Mouse (Mus musculus) neural tube, embryonic 12.5 days (tissue): Measurements from ENCODE around the gene Nos1ap. TPM values are rescaled to one million over a fixed set of nuclear protein-coding genes. Genes with fewer than 3 reads are reported as not detected.
A peak's percentile ranks its signal among the peaks of the same experiment; 100 is the strongest.

Source experiments
- ATAC-seq: fragments of 200-750 bp; cut with Nextera tagmentation; 2 replicates; pipeline ENCODE4 v1.8.0; 2017; ENCODE audit warnings: low read depth, mild to moderate bottlenecking, moderate TSS enrichment, moderate library complexity; ENCODE audit not compliant: low FRiP score
- H3K27ac ChIP-seq: fragments of 300-500 bp; sonication (generic); 2 replicates; pipeline ENCODE4 v1.5.1; 2016
- H3K27me3 ChIP-seq: fragments of 300-500 bp; sonication (generic); replicated peaks from 2 replicates; pipeline ENCODE4 v1.6.1; 2016; ENCODE audit warnings: mild to moderate bottlenecking
- H3K36me3 ChIP-seq: fragments of 300-500 bp; sonication (generic); 2 replicates; pipeline ENCODE4 v1.6.1; 2016; ENCODE audit warnings: mild to moderate bottlenecking
- H3K4me1 ChIP-seq: fragments of 300-500 bp; sonication (generic); 2 replicates; pipeline ENCODE4 v1.6.1; 2016
- H3K4me2 ChIP-seq: fragments of 300-500 bp; sonication (generic); replicated peaks from 2 replicates; pipeline ENCODE4 v1.6.1; 2016; ENCODE audit warnings: mild to moderate bottlenecking
- H3K4me3 ChIP-seq: fragments of 300-500 bp; sonication (generic); 2 replicates; pipeline ENCODE4 v1.5.1; 2016
- H3K9ac ChIP-seq: fragments of 300-500 bp; sonication (generic); 2 replicates; pipeline ENCODE4 v1.6.1; 2016; ENCODE audit warnings: mild to moderate bottlenecking
- H3K9me3 ChIP-seq: fragments of 300-500 bp; sonication (generic); 2 replicates; pipeline ENCODE4 v1.6.1; 2016; ENCODE audit warnings: mild to moderate bottlenecking
- WGBS: fragments of 180-500 bp; shearing (Covaris S2); methylation state at CpG from one replicate; pipeline ENCODE4 v1.1.7; 2016; 5-methylcytosine and 5-hydroxymethylcytosine counted together
- polyA plus RNA-seq: library from polyadenylated mRNA; unstranded; fragments of >200 nt; fragmentation: Nextera tagmentation; extraction: Ambion mirVana; gene quantifications from 2 replicates; pipeline ENCODE4 v1.2.1, GENCODE M21; 2016

Gene Nos1ap
- 19.7 and 23.3 TPM in 2 replicates for polyA plus RNA-seq

GRCm38 (mm10) chr1:170589219-170590040 lies at the start of gene Nos1ap:
Gene Nos1ap (minus strand): TSS chr1:170589861.
- no peaks in the 10 kb centered on the region for H3K27me3 ChIP-seq
- peak within 1 kb of the TSS; percentile 83 for H3K4me3 ChIP-seq
- ATAC-seq = peak; percentile 91
- peaks cover 4% of the 10 kb centered on the region; the same call in 1 of the 2 replicates for H3K36me3 ChIP-seq
- H3K4me2 ChIP-seq = peak within 1 kb of the TSS; percentile 95
- H3K4me1 ChIP-seq = peaks cover 15% of the 10 kb centered on the region
- H3K9me3 ChIP-seq = peaks cover 9% of the 10 kb centered on the region
- peak within 1 kb of the TSS; percentile 87 for H3K9ac ChIP-seq
- no peak within 1 kb of the TSS for H3K27ac ChIP-seq
- WGBS = under 1% methylated on average over 86 of the region's 106 CpGs

GRCm38 (mm10) chr1:170638941-170639340 lies 49.3 kb upstream of the Nos1ap start:
- Histone ChIP-seq H3K4me2 (no peak overlapping the region), H3K4me1 (peaks cover 4% of the 10 kb centered on the region; the same call in 1 of the 2 replicates), H3K9me3 (no peaks in the 10 kb centered on the region), H3K36me3 (no peaks in the 10 kb centered on the region), H3K27me3 (no peaks in the 10 kb centered on the region), H3K9ac (no peak overlapping the region), H3K4me3 (no peak overlapping the region), H3K27ac (no peak overlapping the region)
- WGBS = 79% methylated on average over 7 of the region's 7 CpGs
- ATAC-seq = no peak

GRCm38 (mm10) chr1:170632856-170633255 lies 43.2 kb upstream of the Nos1ap start:
- Histone ChIP-seq H3K27me3 (no peaks in the 10 kb centered on the region), H3K9me3 (no peaks in the 10 kb centered on the region), H3K36me3 (no peaks in the 10 kb centered on the region), H3K4me3 (no peak overlapping the region), H3K9ac (no peak overlapping the region), H3K4me2 (no peak overlapping the region), H3K27ac (no peak overlapping the region), H3K4me1 (no peaks in the 10 kb centered on the region)
- no peak for ATAC-seq
- WGBS = 67% methylated on average over 4 of the region's 4 CpGs

- ATAC-seq = no peak
Observed at GRCm38 (mm10) chr1:170632385-170632784, 42.7 kb upstream of the Nos1ap start.

DNA sequence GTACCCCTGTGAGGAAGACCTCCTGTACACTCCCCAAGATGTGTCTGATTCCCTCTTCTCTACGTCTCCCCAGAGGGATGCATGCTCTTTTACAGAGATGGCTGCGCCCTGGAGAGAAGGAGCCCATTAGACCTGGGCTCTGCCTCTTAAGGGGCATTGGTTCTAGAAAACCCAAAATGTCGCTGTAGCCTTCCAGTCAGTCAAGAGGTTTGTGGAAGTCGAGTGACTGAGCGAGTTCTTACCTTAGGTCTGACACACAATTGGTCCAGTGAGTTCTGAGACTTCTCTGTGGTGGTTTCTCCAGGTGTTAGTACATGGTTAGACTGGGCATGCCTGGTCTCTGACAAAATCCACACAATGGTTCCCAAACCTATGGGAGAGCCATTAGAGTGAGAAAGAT lies 41.9 kb upstream of the Nos1ap start:
- H3K27me3 ChIP-seq = no peaks in the 10 kb centered on the region
- no peaks in the 10 kb centered on the region for H3K9me3 ChIP-seq
- H3K4me3 ChIP-seq = no peak overlapping the region
- ATAC-seq = no peak
- no peak overlapping the region for H3K9ac ChIP-seq
- no peaks in the 10 kb centered on the region for H3K36me3 ChIP-seq
- no peak overlapping the region for H3K27ac ChIP-seq
- no peaks in the 10 kb centered on the region for H3K4me1 ChIP-seq
- H3K4me2 ChIP-seq = no peak overlapping the region
- whole genome bisulfite sequencing = 88% methylated on average over 5 of the region's 5 CpGs

More at GRCm38 (mm10) chr1:170632385-170632784, 42.7 kb upstream of the Nos1ap start:
- no peak overlapping the region for H3K4me2 ChIP-seq
- H3K4me3 ChIP-seq = no peak overlapping the region
- H3K4me1 ChIP-seq = no peaks in the 10 kb centered on the region
- H3K27ac ChIP-seq = no peak overlapping the region
- no peaks in the 10 kb centered on the region for H3K36me3 ChIP-seq
- 23% methylated on average over 3 of the region's 3 CpGs for WGBS
- no peak overlapping the region for H3K9ac ChIP-seq
- H3K27me3 ChIP-seq = no peaks in the 10 kb centered on the region
- H3K9me3 ChIP-seq = no peaks in the 10 kb centered on the region

- H3K4me3 ChIP-seq = no peak overlapping the region
- no peak for ATAC-seq
- no peak overlapping the region for H3K27ac ChIP-seq
- H3K4me2 ChIP-seq = no peak overlapping the region
- WGBS = 89% methylated on average over 4 of the region's 4 CpGs
- H3K36me3 ChIP-seq = no peaks in the 10 kb centered on the region
- no peaks in the 10 kb centered on the region for H3K9me3 ChIP-seq
- H3K27me3 ChIP-seq = no peaks in the 10 kb centered on the region
- H3K9ac ChIP-seq = no peak overlapping the region
- H3K4me1 ChIP-seq = no peaks in the 10 kb centered on the region
Observed at GRCm38 (mm10) chr1:170630489-170630888, 40.8 kb upstream of the Nos1ap start.

DNA sequence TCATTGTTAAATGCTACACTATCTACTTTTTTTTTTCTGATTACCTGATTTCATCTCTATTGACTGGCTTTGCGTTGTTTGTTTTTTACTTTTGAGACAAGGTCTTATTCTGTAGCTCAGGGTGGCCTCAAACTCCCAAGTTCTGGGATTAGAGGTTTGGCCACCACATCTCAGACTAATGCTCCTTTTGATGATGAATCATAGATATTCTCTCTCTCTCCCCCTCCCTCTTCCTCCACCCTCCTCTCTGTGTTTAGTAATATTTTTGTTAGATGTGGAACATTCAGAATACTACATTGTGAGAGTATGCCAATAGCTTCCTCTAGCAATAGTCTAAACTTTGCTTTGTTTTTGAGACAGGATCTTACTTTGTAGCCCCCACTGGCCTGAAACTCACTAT lies 33.8 kb upstream of the Nos1ap start:
- Histone ChIP-seq H3K27me3 (no peaks in the 10 kb centered on the region), H3K36me3 (no peaks in the 10 kb centered on the region), H3K9me3 (no peaks in the 10 kb centered on the region), H3K4me2 (no peak overlapping the region), H3K4me3 (no peak overlapping the region), H3K4me1 (no peaks in the 10 kb centered on the region), H3K27ac (no peak overlapping the region), H3K9ac (no peak overlapping the region)
- no peak for ATAC-seq
- WGBS = 96% methylated on average over 1 of the region's 1 CpGs

- no peak overlapping the region for H3K4me3 ChIP-seq
- no peak overlapping the region for H3K4me2 ChIP-seq
- no peaks in the 10 kb centered on the region for H3K9me3 ChIP-seq
- no peak overlapping the region for H3K9ac ChIP-seq
- H3K27me3 ChIP-seq = no peaks in the 10 kb centered on the region
- H3K4me1 ChIP-seq = no peaks in the 10 kb centered on the region
- ATAC-seq = no peak
- H3K27ac ChIP-seq = no peak overlapping the region
- no peaks in the 10 kb centered on the region for H3K36me3 ChIP-seq
- WGBS = 87% methylated on average over 5 of the region's 5 CpGs
Observed at GRCm38 (mm10) chr1:170622934-170623333, 33.3 kb upstream of the Nos1ap start.

- H3K4me1 ChIP-seq = no peaks in the 10 kb centered on the region
- no peaks in the 10 kb centered on the region for H3K9me3 ChIP-seq
- H3K27me3 ChIP-seq = no peaks in the 10 kb centered on the region
- H3K4me2 ChIP-seq = no peak overlapping the region
- 90% methylated on average over 2 of the region's 2 CpGs for WGBS
- no peaks in the 10 kb centered on the region for H3K36me3 ChIP-seq
- no peak overlapping the region for H3K9ac ChIP-seq
- ATAC-seq = no peak
- H3K4me3 ChIP-seq = no peak overlapping the region
- H3K27ac ChIP-seq = no peak overlapping the region
Observed at GRCm38 (mm10) chr1:170619686-170620374, 30.2 kb upstream of the Nos1ap start.

DNA sequence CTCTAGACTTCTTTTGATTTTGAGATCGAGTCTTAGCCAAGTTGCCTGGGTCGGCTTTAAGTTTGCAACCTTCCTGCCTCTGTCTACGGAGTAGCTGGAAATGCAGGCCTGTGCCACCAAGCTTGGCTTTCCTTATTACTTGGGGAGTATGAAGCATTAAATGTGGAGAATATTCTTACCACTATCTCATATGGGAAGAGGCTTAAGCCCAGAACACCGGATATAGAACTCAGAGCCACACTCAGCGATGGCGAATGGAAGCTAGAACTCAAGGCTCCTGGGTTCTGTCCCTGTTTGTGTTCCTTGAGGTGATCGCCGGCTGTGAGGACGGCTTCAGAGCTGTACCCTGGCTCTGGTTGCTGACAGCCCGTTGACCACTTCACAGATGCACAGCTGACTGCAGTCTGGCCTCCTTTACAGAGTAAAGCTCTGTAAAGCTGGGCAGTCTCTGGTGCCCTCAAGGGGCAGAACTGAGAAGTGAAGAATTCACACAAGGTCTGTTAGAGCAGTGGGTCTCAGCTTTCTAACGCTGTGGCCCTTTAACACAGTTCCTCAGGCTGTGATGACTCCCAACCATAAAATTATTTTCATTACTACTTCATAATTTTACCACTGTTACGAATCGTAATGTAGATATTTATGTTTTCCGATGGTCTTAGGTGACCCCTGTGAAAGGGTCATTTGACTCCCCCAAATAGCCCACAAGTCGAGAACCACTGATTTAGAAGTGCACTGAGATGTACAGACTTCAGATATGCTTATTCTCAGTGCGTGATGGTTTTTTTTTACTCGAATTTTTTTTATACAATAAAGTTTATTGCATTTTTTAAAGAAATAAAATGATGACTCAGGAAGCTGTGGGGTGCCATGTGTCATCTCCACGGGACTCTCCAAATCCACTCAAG lies 23.6 kb upstream of the Nos1ap start:
- Histone ChIP-seq H3K9me3 (no peaks in the 10 kb centered on the region), H3K4me2 (no peak overlapping the region), H3K27ac (no peak overlapping the region), H3K27me3 (no peaks in the 10 kb centered on the region), H3K4me1 (no peaks in the 10 kb centered on the region), H3K4me3 (no peak overlapping the region), H3K36me3 (no peaks in the 10 kb centered on the region), H3K9ac (no peak overlapping the region)
- WGBS = 65% methylated on average over 18 of the region's 18 CpGs
- ATAC-seq = peak; percentile 95

GRCm38 (mm10) chr1:170611631-170612030 lies 22.0 kb upstream of the Nos1ap start:
- 85% methylated on average over 3 of the region's 3 CpGs for WGBS
- no peak for ATAC-seq
- Histone ChIP-seq H3K4me1 (no peaks in the 10 kb centered on the region), H3K9me3 (no peaks in the 10 kb centered on the region), H3K27me3 (no peaks in the 10 kb centered on the region), H3K27ac (no peak overlapping the region), H3K4me2 (no peak overlapping the region), H3K9ac (no peak overlapping the region), H3K4me3 (no peak overlapping the region), H3K36me3 (no peaks in the 10 kb centered on the region)

GRCm38 (mm10) chr1:170610695-170611094 lies 21.0 kb upstream of the Nos1ap start:
- no peaks in the 10 kb centered on the region for H3K9me3 ChIP-seq
- no peak overlapping the region for H3K9ac ChIP-seq
- H3K4me2 ChIP-seq = no peak overlapping the region
- H3K27ac ChIP-seq = no peak overlapping the region
- H3K4me1 ChIP-seq = no peaks in the 10 kb centered on the region
- no peak overlapping the region for H3K4me3 ChIP-seq
- no peaks in the 10 kb centered on the region for H3K36me3 ChIP-seq
- no peaks in the 10 kb centered on the region for H3K27me3 ChIP-seq
- 95% methylated on average over 3 of the region's 3 CpGs for WGBS
- ATAC-seq = no peak
